Mouse (Mus musculus): Measurements from ENCODE around the gene Gm7324. TPM values are rescaled to one million over a fixed set of nuclear protein-coding genes. Genes with fewer than 3 reads are reported as not detected.

Gm7324 gene
- 4.5 TPM for polyA plus RNA-seq (2014; fragmentation: Illumina TruSeq; extraction: RNeasy Lipid Tissue Mini Kit (QIAGEN cat#74804); ENCODE audit: low replicate concordance)

DNA sequence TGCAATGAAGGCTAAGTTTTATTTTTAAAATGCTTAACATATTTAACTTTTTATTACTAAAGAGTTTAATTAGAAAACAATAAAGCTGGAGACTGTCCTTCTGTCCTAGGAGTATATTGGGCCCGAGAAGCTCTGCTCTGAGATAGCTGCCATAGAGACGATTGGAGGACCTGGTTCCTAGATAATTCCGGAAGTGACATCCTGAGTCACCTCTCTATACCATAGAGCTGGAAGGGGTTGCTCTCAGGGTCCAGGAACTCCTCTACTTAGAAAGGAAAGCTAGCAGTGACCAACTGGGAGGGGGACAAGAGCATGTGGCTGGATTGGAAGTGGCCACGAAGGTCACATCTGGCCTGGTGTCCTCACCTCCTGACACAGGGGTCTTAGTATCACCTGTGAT lies at the start of gene Gm7324:
Gene Gm7324 (plus strand): TSS at position 208 of the 400 bp plus-strand sequence.

DNA sequence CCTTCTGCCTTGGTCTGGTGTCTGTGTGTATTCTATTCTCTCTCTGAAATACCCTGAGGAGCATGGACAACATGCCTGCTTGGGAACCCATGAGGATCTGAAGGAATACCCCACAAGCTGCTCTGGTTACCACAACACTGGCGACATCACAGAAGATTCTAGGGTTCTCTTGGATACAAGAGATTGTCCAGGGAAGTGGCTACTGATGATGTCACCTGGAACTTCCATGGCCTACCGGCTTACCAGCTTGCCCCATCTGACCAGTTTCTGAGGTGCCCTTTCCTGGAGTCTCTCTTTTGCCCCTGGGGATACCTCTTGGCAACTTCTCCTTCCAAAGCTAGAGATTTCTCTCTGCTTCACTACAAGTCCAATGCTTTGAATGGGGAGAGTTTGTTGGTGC lies 20.5 kb upstream of the Gm7324 start, which contains the start of gene Gm8165:
Gene Gm8165 (minus strand): TSS at position 101 of the 400 bp plus-strand sequence.

DNA sequence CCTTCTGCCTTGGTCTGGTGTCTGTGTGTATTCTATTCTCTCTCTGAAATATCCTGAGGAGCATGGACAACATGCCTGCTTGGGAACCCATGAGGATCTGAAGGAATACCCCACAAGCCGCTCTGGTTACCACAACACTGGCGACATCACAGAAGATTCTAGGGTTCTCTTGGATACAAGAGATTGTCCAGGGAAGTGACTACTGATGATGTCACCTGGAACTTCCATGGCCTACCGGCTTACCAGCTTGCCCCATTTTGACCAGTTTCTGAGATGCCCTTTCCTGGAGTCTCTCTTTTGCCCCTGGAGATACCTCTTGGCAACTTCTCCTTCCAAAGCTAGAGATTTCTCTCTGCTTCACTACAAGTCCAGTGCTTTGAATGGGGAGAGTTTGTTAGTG lies 29.8 kb downstream of the Gm7324 start, which contains the start of gene Gm16506:
Gene Gm16506 (minus strand): TSS at position 101 of the 400 bp plus-strand sequence.

DNA sequence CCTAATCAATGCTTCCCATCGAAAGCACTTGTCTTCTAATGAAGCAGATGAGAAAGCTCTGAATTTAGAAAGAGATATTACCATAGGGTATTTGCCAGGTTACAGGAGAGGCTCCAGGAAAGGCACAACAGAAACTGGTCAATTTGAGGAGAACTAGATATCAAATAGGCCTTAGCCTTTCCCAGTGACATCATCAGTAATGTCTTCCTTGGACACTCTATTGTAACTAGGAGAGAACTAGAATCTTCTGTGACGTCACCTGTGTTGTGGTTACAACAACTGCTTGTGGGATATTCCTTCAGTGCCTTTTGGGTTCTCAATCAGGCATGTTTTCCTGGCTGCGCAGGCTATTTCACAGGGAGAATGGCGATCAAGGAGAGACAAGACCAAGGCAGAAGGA lies 49.9 kb downstream of the Gm7324 start, which contains the start of gene Gm6526:
Gene Gm6526 (plus strand): TSS at position 301 of the 400 bp plus-strand sequence.

Other genes with a start within 250 kb of the Gm7324 start
- gene Gm5799, start 154.3 kb upstream of the Gm7324 start, polyA plus RNA-seq (2014; fragmentation: Illumina TruSeq; extraction: RNeasy Lipid Tissue Mini Kit (QIAGEN cat#74804); ENCODE audit: low replicate concordance): not detected
- not detected for gene Gm17654, start 118.7 kb upstream of the Gm7324 start, polyA plus RNA-seq (2014; fragmentation: Illumina TruSeq; extraction: RNeasy Lipid Tissue Mini Kit (QIAGEN cat#74804); ENCODE audit: low replicate concordance)
- gene Gm10375, start 89.8 kb upstream of the Gm7324 start, polyA plus RNA-seq (2014; fragmentation: Illumina TruSeq; extraction: RNeasy Lipid Tissue Mini Kit (QIAGEN cat#74804); ENCODE audit: low replicate concordance): not detected
- not detected for gene Gm8165, start 20.6 kb upstream of the Gm7324 start, polyA plus RNA-seq (2014; fragmentation: Illumina TruSeq; extraction: RNeasy Lipid Tissue Mini Kit (QIAGEN cat#74804); ENCODE audit: low replicate concordance)
- not detected for gene Gm16506, start 29.7 kb downstream of the Gm7324 start, polyA plus RNA-seq (2014; fragmentation: Illumina TruSeq; extraction: RNeasy Lipid Tissue Mini Kit (QIAGEN cat#74804); ENCODE audit: low replicate concordance)
- gene Gm6526, start 50.0 kb downstream of the Gm7324 start, polyA plus RNA-seq (2014; fragmentation: Illumina TruSeq; extraction: RNeasy Lipid Tissue Mini Kit (QIAGEN cat#74804); ENCODE audit: low replicate concordance): not detected
- gene Gm8180, start 86.9 kb downstream of the Gm7324 start, polyA plus RNA-seq (2014; fragmentation: Illumina TruSeq; extraction: RNeasy Lipid Tissue Mini Kit (QIAGEN cat#74804); ENCODE audit: low replicate concordance): not detected
- gene Ear1, start 177.7 kb downstream of the Gm7324 start, polyA plus RNA-seq (2014; fragmentation: Illumina TruSeq; extraction: RNeasy Lipid Tissue Mini Kit (QIAGEN cat#74804); ENCODE audit: low replicate concordance): not detected
- not detected for gene Ear10, start 225.7 kb downstream of the Gm7324 start, polyA plus RNA-seq (2014; fragmentation: Illumina TruSeq; extraction: RNeasy Lipid Tissue Mini Kit (QIAGEN cat#74804); ENCODE audit: low replicate concordance)
- gene Gm8113, start 227.6 kb downstream of the Gm7324 start, polyA plus RNA-seq (2014; fragmentation: Illumina TruSeq; extraction: RNeasy Lipid Tissue Mini Kit (QIAGEN cat#74804); ENCODE audit: low replicate concordance): 1.8 TPM

Measured in small intestine, adult 10 weeks (tissue).